ENCODE assay signal across 9 mouse cellular contexts in the genomic region with DNA sequence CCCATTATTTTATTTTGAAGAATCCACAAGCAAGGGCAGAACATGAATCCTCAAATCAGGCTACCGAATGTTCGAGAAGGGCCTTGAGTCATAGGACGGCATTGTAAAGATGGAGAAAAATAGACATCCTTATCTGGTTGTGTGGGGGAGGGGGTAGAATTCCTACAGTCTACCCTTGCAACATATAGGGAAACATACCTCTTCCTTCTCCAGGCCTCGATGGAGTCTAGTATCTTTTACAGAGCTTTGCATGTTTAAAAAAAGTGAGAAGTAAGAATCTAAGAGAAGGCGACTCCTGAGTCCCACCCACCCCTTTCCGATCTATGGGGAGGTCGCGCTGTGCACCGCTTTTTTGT. TPM values are rescaled to one million over a fixed set of nuclear protein-coding genes. Genes with fewer than 3 reads are reported as not detected.
DNase-seq lines count a peak whose midpoint lies in the region; ATAC-seq and TF ChIP-seq lines count a peak whose summit lies in the region.
"Had no signal": no experiment of that assay in that cellular context is flagged by ENCODE, and none has a peak within 500 bp of the region (broad histone marks: within the 10 kb centered on the region; RNA-seq: fewer than 3 reads in every experiment).

No protein-coding gene starts in this region.

- intact Hi-C loops in left cerebral cortex, postnatal 14 days (cut with DNase I) = loop anchor here (5.0 kb wide), 1 partner anchor 80 kb away; the partner anchor contains the start of genes Mrpl47 and Ndufb5
- intact Hi-C loops in left cerebral cortex, postnatal 4 days (cut with DNase I) = loop anchor here (5.0 kb wide), 1 partner anchor 65 kb away; no protein-coding TSS in a partner anchor

- peak overlapping the region; percentile 79 for H3K9ac ChIP-seq in embryonic facial prominence, embryonic 14.5 days (ENCODE audit: low read depth, low read length)
- peak overlapping the region; percentile 94 for H3K9ac ChIP-seq in hindbrain, embryonic 16.5 days (ENCODE audit: low read depth, low read length)

- 6% methylated on average over 8 of the region's 9 CpGs for WGBS in embryonic facial prominence, embryonic 14.5 days
- 4% methylated on average over 9 of the region's 9 CpGs for WGBS in hindbrain, embryonic 16.5 days

- H3ac ChIP-seq in myocyte (ENCODE audit: control insufficient read depth, insufficient read length) = peak overlapping the region; percentile 59

- peak overlapping the region; percentile 86 for H3K4me2 ChIP-seq in embryonic facial prominence, embryonic 14.5 days (ENCODE audit: low read depth, low read length)
- H3K4me2 ChIP-seq in hindbrain, embryonic 16.5 days (ENCODE audit: low read length) = peak overlapping the region; percentile 64
- peak overlapping the region; percentile 67 for H3K4me2 ChIP-seq in myocyte (ENCODE audit: low read depth)

- no peaks in the 10 kb centered on the region for H3K36me3 ChIP-seq in embryonic facial prominence, embryonic 14.5 days (ENCODE audit: control insufficient read depth, insufficient read depth, low read length)
- no peaks in the 10 kb centered on the region for H3K36me3 ChIP-seq in hindbrain, embryonic 16.5 days (ENCODE audit: control insufficient read depth, insufficient read depth, low read length)
- H3K36me3 ChIP-seq in myocyte (ENCODE audit: control insufficient read depth, insufficient read depth) = no peaks in the 10 kb centered on the region

- H3K27ac ChIP-seq in embryonic facial prominence, embryonic 14.5 days (replicated peaks; ENCODE audit: low read depth, low read length) = peak overlapping the region; percentile 90
- H3K27ac ChIP-seq in hindbrain, embryonic 16.5 days (ENCODE audit: low read depth, low read length) = peak overlapping the region; percentile 93

- DNase-seq in left cerebral cortex, postnatal 14 days (ENCODE audit: low spot score in 2 of 2) = peak; percentile 22 to 53
- DNase-seq in left cerebral cortex, postnatal 4 days = no peak
- DNase-seq in embryonic facial prominence, embryonic 14.5 days (ENCODE audit: low spot score) = peak; percentile 17
- no peak for DNase-seq in thymus, postnatal 14 days
- no peak for DNase-seq in spleen, postnatal 10 days (ENCODE audit: low spot score in 2 of 2)
- no peak for DNase-seq in c-Kit-positive CD71-positive TER-119-positive erythroid progenitor cells, embryonic 14.5 days (ENCODE audit: low spot score)

- peak; percentile 44 for ATAC-seq in embryonic facial prominence, embryonic 14.5 days (ENCODE audit: low read depth)
- ATAC-seq in hindbrain, embryonic 16.5 days = peak; percentile 59

- H3K9me3 ChIP-seq in embryonic facial prominence, embryonic 14.5 days (ENCODE audit: control insufficient read depth, low read length) = no peaks in the 10 kb centered on the region
- no peaks in the 10 kb centered on the region for H3K9me3 ChIP-seq in hindbrain, embryonic 16.5 days (ENCODE audit: control insufficient read depth, low read length)

- no peak for TF ChIP-seq POLR2A in myocyte (IDR thresholded peaks at IDR 0.05; ENCODE audit: insufficient read length, low read depth)

- no peaks in the 10 kb centered on the region for H3K4me1 ChIP-seq in embryonic facial prominence, embryonic 14.5 days (ENCODE audit: control insufficient read depth, insufficient read depth, low read length)
- H3K4me1 ChIP-seq in hindbrain, embryonic 16.5 days (ENCODE audit: control insufficient read depth, insufficient read depth, low read depth, low read length) = peaks cover 9% of the 10 kb centered on the region

- H3K27me3 ChIP-seq in embryonic facial prominence, embryonic 14.5 days (replicated peaks; ENCODE audit: control insufficient read depth, insufficient read depth, low read length) = no peaks in the 10 kb centered on the region
- no peaks in the 10 kb centered on the region for H3K27me3 ChIP-seq in hindbrain, embryonic 16.5 days (replicated peaks; ENCODE audit: control insufficient read depth, insufficient read depth, low read length)
- H3K27me3 ChIP-seq in myocyte (ENCODE audit: control insufficient read depth, insufficient read depth, insufficient read length) = no peaks in the 10 kb centered on the region

- H3K4me3 ChIP-seq in embryonic facial prominence, embryonic 14.5 days (ENCODE audit: low read depth, low read length) = peak overlapping the region; percentile 81
- peak overlapping the region; percentile 95 for H3K4me3 ChIP-seq in hindbrain, embryonic 16.5 days (ENCODE audit: low read length)
- peak overlapping the region; percentile 39 for H3K4me3 ChIP-seq in myocyte

- no peaks in the 10 kb centered on the region for H3K79me2 ChIP-seq in myocyte (ENCODE audit: control insufficient read depth, insufficient read depth)

TF ChIP-seq in myocyte, 11 proteins besides CTCF, POLR2A, EP300 and RAD21:
- TF ChIP-seq REST (IDR thresholded peaks at IDR 0.05; ENCODE audit: insufficient read depth, insufficient read length) (no peak), MAX (IDR thresholded peaks at IDR 0.05; ENCODE audit: low read depth) (no peak), POLR2AphosphoS2 (IDR thresholded peaks at IDR 0.05; ENCODE audit: insufficient read length, low read depth) (no peak), E2F4 (IDR thresholded peaks at IDR 0.05; ENCODE audit: insufficient read depth) (no peak), TCF3 (IDR thresholded peaks at IDR 0.05; ENCODE audit: insufficient read length, low read depth) (no peak), MYOD1 (IDR thresholded peaks at IDR 0.05; ENCODE audit: control insufficient read depth in 1 of 3, insufficient read length in 2 of 3, low read depth in 2 of 3) (no peak), CEBPB (IDR thresholded peaks at IDR 0.05; ENCODE audit: insufficient read depth, poor library complexity, severe bottlenecking) (no peak)

RNA-seq across cellular contexts. Expression of gene Usp13, which starts 0.4 kb away (rescaled TPM):
- total RNA-seq in left cerebral cortex, postnatal 14 days (2021) = 10 to 100 TPM; 29.2 to 33.7 TPM
- 10 to 100 TPM; 25.3 to 28.5 TPM for total RNA-seq in left cerebral cortex, postnatal 4 days (2021)
- 7.6 and 9.9 TPM in 2 replicates for polyA plus RNA-seq in embryonic facial prominence, embryonic 14.5 days (2014; fragmentation: Nextera tagmentation; extraction: Ambion mirVana)
- 18.1 and 19.4 TPM in 2 replicates for polyA plus RNA-seq in hindbrain, embryonic 16.5 days (2015; fragmentation: Nextera tagmentation; extraction: Ambion mirVana)
- polyA plus RNA-seq in myocyte (2012; fragmentation: generic; extraction: Trizol) = 5.6 TPM
- total RNA-seq: megakaryocyte progenitor cell, adult 5-6 weeks had no signal

Comparison
In these comparisons a context has a peak if more than half of its experiments do, and no peak if none do; other contexts are left out.
1. DNase-seq: peak in left cerebral cortex, postnatal 14 days (2 of 2) and embryonic facial prominence, embryonic 14.5 days (single experiment); none in left cerebral cortex, postnatal 4 days (single experiment), thymus, postnatal 14 days (single experiment), spleen, postnatal 10 days (0 of 2) and c-Kit-positive CD71-positive TER-119-positive erythroid progenitor cells, embryonic 14.5 days (single experiment).
2. H3K4me3 ChIP-seq: peak in every context shown above with its lines; median percentile 95 in hindbrain, embryonic 16.5 days; 81 in embryonic facial prominence, embryonic 14.5 days; 39 in myocyte.
3. Peak in every context shown above with its lines, with median percentiles within 50 percentile points of each other: H3K4me2 ChIP-seq.